Mouse (Mus musculus) thymus, adult 2 months (tissue): ENCODE measurements at regions not wholly inside any gene's neighbourhood (a gene's known extent, or its start where the extent isn't known, plus 50 kb on each side); places are given as distances from the start of the nearest gene placed in this dataset.

Source experiments
- DNase-seq: peaks from one replicate; pipeline ENCODE4 v3.0.0; 2021
- H3K27ac ChIP-seq: fragments of 200-500 bp; 2 replicates; pipeline ENCODE4 v1.5.1; 2012; ENCODE audit warnings: low read length, control low read depth; ENCODE audit not compliant: control insufficient read depth, insufficient read depth
- H3K27me3 ChIP-seq: fragments of 200-500 bp; 2 replicates; pipeline ENCODE4 v1.6.1; 2012; ENCODE audit warnings: mild to moderate bottlenecking, low read length, moderate library complexity, mixed read lengths; ENCODE audit not compliant: control insufficient read depth, insufficient read depth
- H3K36me3 ChIP-seq: fragments of 200-500 bp; 2 replicates; pipeline ENCODE4 v1.6.1; 2012; ENCODE audit warnings: mild to moderate bottlenecking, low read length, moderate library complexity; ENCODE audit not compliant: control insufficient read depth, insufficient read depth
- H3K4me1 ChIP-seq: fragments of 200-500 bp; replicated peaks from 2 replicates; pipeline ENCODE4 v1.6.1; 2012; ENCODE audit warnings: low read length; ENCODE audit not compliant: control insufficient read depth, insufficient read depth
- H3K4me3 ChIP-seq: fragments of 200-500 bp; 2 replicates; pipeline ENCODE4 v1.5.1; 2012; ENCODE audit warnings: mild to moderate bottlenecking, low read length, control low read depth, moderate library complexity; ENCODE audit not compliant: control insufficient read depth, insufficient read depth
- CTCF ChIP-seq: fragments of 200-500 bp; IDR thresholded peaks from 2 replicates; pipeline ENCODE4 v1.5.1; 2012; ENCODE audit warnings: mild to moderate bottlenecking, control low read depth, low read length, moderate library complexity, borderline replicate concordance; ENCODE audit not compliant: control insufficient read depth, poor library complexity, insufficient read depth; ENCODE audit errors: extremely low read depth
- POLR2A ChIP-seq: fragments of 200-500 bp; IDR thresholded peaks from 2 replicates; pipeline ENCODE4 v1.6.1; 2012; ENCODE audit warnings: mild to moderate bottlenecking, low read length, control low read depth, moderate library complexity; ENCODE audit not compliant: control insufficient read depth, poor library complexity, insufficient read depth; ENCODE audit errors: extremely low read depth
- WGBS: fragments of 180-500 bp; shearing (Covaris S2); methylation state at CpG from one replicate; pipeline ENCODE4 v1.1.7; 2018; 5-methylcytosine and 5-hydroxymethylcytosine counted together

DNA sequence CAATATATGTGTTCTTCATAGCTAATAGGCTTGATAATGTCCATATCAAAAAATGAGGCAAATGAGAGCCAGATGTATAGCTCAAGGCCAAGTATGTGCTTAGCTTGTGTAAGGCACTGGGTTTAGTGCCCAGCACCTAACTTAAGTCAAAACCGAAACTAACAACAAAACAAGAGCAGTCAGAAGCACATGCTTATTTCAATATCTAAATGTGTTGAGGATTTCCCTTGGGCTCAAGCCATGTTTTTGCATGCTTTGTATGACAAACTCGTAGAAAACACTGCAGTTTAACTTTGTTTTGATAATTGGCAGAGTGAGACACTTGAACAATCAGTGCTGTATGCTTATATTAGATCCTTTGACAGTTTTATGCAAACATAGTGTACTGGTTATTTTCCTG, 148.7 kb downstream of the Gm5447 start:
- Histone ChIP-seq H3K4me3 (no peak overlapping the region), H3K36me3 (no peaks in the 10 kb centered on the region), H3K27me3 (no peaks in the 10 kb centered on the region), H3K27ac (no peak overlapping the region), H3K4me1 (no peaks in the 10 kb centered on the region)
- no peak for DNase-seq
- 83% methylated on average over 2 of the region's 2 CpGs for whole genome bisulfite sequencing
- TF ChIP-seq POLR2A (no peak), CTCF (no peak)

DNA sequence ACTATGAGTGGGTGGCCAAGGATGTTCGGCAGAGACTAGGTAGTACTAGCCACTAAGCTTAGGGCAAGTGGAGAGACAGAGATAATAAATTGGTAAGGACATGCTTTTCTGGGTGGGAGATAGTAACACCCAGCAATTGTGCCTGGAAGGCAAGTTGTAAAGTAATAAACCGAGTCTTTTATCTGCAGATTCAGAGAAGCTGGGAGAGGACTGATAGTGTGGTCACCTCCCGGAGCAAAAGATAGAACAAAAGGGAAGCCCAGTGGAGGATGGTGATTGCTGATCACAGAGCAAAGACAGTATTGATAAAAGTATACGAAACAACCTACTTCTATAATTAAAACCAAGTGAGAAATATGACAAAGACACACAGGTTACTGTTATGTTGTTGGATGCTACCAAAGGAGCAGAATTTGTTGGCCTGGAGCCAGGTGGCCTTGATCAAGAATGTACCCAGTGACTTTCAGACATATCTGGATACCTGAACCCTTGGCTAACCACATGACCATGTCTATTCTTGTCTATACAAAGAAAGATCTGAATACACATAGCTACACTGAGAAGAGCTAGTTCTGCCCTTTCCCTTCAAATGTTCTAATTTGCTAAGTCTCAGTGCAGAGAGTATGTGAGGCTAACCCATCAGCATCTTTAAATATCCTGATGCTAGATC, 150.7 kb downstream of the Gm5447 start:
- Histone ChIP-seq H3K27ac (no peak overlapping the region), H3K36me3 (no peaks in the 10 kb centered on the region), H3K4me1 (no peaks in the 10 kb centered on the region), H3K27me3 (no peaks in the 10 kb centered on the region), H3K4me3 (no peak overlapping the region)
- WGBS = 84% methylated on average over 4 of the region's 4 CpGs
- no peak for DNase-seq
- TF ChIP-seq CTCF (no peak), POLR2A (no peak)

DNA sequence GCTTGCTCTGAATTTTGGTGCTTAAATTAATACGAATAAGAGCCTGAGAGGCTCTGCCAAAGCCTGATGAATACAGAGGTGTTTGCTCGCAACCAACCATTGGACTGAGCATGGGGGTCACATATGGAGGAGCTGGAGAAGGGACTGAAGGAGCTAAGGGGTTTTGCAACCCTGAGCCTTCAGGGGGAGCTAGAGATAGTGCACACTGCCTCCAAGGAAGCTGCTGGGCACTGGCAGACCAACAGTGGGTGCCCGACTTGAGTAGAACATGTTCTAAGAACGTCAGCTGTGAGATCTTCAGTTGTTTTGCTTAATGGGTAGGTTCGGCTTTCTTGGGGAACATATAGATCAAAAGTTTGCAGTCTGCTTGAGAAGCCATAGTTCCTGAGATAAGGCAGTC, 158.5 kb downstream of the Gm5447 start:
- no peak for TF ChIP-seq CTCF
- no peak for TF ChIP-seq POLR2A
- no peaks in the 10 kb centered on the region for H3K4me1 ChIP-seq
- peak; percentile 3 for DNase-seq
- H3K36me3 ChIP-seq = no peaks in the 10 kb centered on the region
- 94% methylated on average over 5 of the region's 5 CpGs for WGBS
- no peaks in the 10 kb centered on the region for H3K27me3 ChIP-seq
- H3K27ac ChIP-seq = no peak overlapping the region
- H3K4me3 ChIP-seq = no peak overlapping the region

DNA sequence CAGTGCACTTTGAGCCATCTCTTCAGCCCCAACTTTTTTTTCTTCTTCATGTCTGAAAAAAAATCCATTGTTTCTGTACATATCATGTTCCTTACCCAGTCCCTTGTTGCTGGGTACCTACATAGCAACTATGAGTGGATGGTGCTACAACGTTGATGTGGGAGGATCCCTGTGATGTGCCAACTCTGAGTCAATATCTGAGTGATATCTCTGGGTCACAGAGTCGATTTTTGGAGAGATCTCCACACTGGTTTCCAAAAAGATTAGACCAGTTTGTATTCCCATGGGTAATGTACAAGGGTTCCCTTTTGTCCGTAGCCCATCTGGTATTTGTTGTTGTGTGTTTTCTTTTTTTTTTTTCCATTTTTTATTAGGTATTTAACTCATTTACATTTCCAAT, 165.7 kb downstream of the Gm5447 start:
- TF ChIP-seq POLR2A (no peak), CTCF (no peak)
- 86% methylated on average over 3 of the region's 3 CpGs for WGBS
- H3K27ac ChIP-seq = no peak overlapping the region

DNA sequence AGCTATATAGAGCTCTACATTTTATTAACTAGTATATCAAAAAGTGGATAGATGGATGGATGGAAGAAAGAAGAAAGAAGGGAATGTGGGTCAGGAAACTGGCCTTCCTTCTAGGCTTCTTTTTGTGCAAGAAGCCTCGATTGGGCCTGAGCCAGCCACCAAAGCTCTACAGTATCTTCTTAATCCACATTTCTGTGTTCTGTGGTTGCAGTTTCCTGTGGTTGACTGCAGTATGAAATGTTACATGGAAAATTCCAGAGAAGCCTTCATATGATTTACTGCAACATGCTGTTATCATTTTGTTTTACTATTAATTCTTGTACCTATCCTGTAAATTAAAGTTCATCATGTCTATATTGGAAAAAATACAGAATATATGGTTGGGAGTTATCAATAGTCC, 173.3 kb downstream of the Gm5447 start:
- Histone ChIP-seq H3K27me3 (no peaks in the 10 kb centered on the region), H3K4me1 (no peaks in the 10 kb centered on the region), H3K4me3 (no peak overlapping the region), H3K36me3 (no peaks in the 10 kb centered on the region), H3K27ac (no peak overlapping the region)
- WGBS = 8% methylated on average over 1 of the region's 1 CpGs
- no peak for DNase-seq
- TF ChIP-seq POLR2A = no peak
- TF ChIP-seq CTCF = no peak

More for the DNA sequence above, 165.7 kb downstream of the Gm5447 start:
- no peaks in the 10 kb centered on the region for H3K36me3 ChIP-seq
- H3K4me1 ChIP-seq = no peaks in the 10 kb centered on the region
- no peaks in the 10 kb centered on the region for H3K27me3 ChIP-seq
- no peak for DNase-seq
- H3K4me3 ChIP-seq = no peak overlapping the region

DNA sequence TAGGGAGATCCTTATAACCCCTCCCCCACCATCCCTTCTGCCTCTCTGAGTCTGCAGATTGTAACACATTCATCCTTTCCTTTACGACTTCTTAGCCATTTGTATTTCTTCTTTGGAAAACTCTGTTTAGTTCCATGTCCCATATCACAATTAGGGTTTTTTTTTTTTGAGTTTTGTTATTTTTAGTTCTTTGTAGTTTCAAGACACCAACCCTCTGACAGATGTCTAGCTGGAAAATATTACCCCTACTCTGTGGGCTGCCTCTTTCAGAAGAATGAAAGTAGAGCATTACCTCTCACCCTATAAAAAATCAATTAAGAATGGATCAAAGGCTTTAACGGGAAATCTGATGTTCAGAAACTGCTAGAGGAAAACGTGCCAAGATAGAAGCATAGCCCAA, 180.1 kb downstream of the Gm5447 start:
- Histone ChIP-seq H3K27me3 (no peaks in the 10 kb centered on the region), H3K4me3 (no peak overlapping the region), H3K36me3 (no peaks in the 10 kb centered on the region), H3K4me1 (no peaks in the 10 kb centered on the region), H3K27ac (no peak overlapping the region)
- 86% methylated on average over 3 of the region's 3 CpGs for WGBS
- DNase-seq = no peak
- no peak for TF ChIP-seq POLR2A
- no peak for TF ChIP-seq CTCF

DNA sequence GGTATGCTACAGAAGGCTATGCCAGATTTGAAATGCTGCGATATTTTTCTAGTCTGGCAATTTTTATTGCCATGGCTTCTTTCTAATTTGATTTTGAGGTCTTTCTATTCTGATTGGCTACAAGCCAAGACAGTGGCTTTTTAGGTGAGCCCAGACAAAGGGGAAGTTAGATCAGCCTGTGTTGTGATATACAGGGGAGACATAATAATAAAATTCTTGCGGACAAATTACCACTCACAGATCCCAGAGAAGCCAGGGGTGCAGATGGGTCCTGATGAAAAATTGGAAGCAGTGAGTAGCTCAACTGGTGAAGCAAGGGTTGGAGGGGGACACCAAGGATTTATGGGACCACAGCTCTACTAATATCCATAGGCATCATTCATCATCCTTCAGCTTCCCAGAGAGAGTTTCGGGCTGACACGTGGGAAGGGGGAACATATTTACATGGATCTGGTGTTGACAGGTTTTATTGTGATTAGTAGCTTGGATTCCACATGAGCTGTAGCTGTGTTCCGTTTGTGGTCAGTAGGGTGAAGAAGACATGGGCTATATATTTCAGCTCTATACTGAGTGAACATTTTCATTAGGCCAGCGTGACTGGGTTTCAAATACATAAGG, 190.0 kb downstream of the Gm5447 start:
- H3K27ac ChIP-seq = no peak overlapping the region
- 59% methylated on average over 6 of the region's 6 CpGs for WGBS
- H3K27me3 ChIP-seq = no peaks in the 10 kb centered on the region
- H3K4me3 ChIP-seq = no peak overlapping the region
- no peaks in the 10 kb centered on the region for H3K36me3 ChIP-seq
- TF ChIP-seq POLR2A = no peak
- no peak for TF ChIP-seq CTCF
- H3K4me1 ChIP-seq = no peaks in the 10 kb centered on the region
- no peak for DNase-seq
